Mouse (Mus musculus) C2C12 (cell line): ENCODE measurements around the gene Abhd2. TPM values are rescaled to one million over a fixed set of nuclear protein-coding genes. Genes with fewer than 3 reads are reported as not detected.

Experiments
- H3K27me3 ChIP-seq: one replicate; pipeline ENCODE4 v1.6.1; 2011; ENCODE audit not compliant: control insufficient read depth, insufficient read depth, insufficient read length
- H3K36me3 ChIP-seq: one replicate; pipeline ENCODE4 v1.6.1; 2011; ENCODE audit not compliant: control insufficient read depth, insufficient read depth
- H3K4me3 ChIP-seq: one replicate; pipeline ENCODE4 v1.5.1; 2011; ENCODE audit warnings: mild to moderate bottlenecking, control low read depth; ENCODE audit not compliant: poor library complexity, insufficient read depth, severe bottlenecking
- H3K79me2 ChIP-seq: one replicate; pipeline ENCODE4 v1.6.1; 2011; ENCODE audit not compliant: control insufficient read depth, insufficient read depth
- H3K79me3 ChIP-seq: one replicate; pipeline ENCODE4 v1.6.1; 2011; ENCODE audit warnings: low read depth, control low read depth
- H3ac ChIP-seq: one replicate; pipeline ENCODE3; 2011; ENCODE audit warnings: low read depth; ENCODE audit not compliant: control insufficient read depth, insufficient read length
- CEBPB ChIP-seq: IDR thresholded peaks from one replicate; pipeline ENCODE4 v1.6.1; 2011; ENCODE audit warnings: low read depth, mild to moderate bottlenecking, control low read depth, moderate library complexity
- CTCF ChIP-seq: IDR thresholded peaks from one replicate; pipeline ENCODE4 v1.5.1; 2011; ENCODE audit not compliant: control insufficient read depth, insufficient read depth, insufficient read length
- FOSL1 ChIP-seq: IDR thresholded peaks from one replicate; pipeline ENCODE4 v1.8.0; 2011; ENCODE audit warnings: mild to moderate bottlenecking, low read length; ENCODE audit not compliant: poor library complexity, insufficient read depth, severe bottlenecking
- MAX ChIP-seq: IDR thresholded peaks from one replicate; pipeline ENCODE4 v1.6.1; 2011; ENCODE audit warnings: mild to moderate bottlenecking, control low read depth
- MYOD1 ChIP-seq: IDR thresholded peaks from one replicate; pipeline ENCODE4 v1.6.1; 2011; ENCODE audit warnings: low read depth; ENCODE audit not compliant: control insufficient read depth, insufficient read length
- MYOG ChIP-seq: IDR thresholded peaks from one replicate; pipeline ENCODE4 v1.6.1; 2011; ENCODE audit not compliant: control insufficient read depth, insufficient read length; ENCODE audit errors: extremely low read depth
- USF1 ChIP-seq: IDR thresholded peaks from one replicate; pipeline ENCODE4 v1.6.1; 2011; ENCODE audit warnings: low read depth, mild to moderate bottlenecking, control low read depth, moderate library complexity
- polyA plus RNA-seq: library from polyadenylated mRNA; unstranded; fragments of >200 nt; fragmentation: generic; extraction: Trizol; gene quantifications from one replicate; pipeline ENCODE4 v1.2.1, GENCODE M21; 2012; ENCODE audit warnings: missing spikeins

The Abhd2 gene
- polyA plus RNA-seq, 1 experiment: 28.3 TPM

DNA sequence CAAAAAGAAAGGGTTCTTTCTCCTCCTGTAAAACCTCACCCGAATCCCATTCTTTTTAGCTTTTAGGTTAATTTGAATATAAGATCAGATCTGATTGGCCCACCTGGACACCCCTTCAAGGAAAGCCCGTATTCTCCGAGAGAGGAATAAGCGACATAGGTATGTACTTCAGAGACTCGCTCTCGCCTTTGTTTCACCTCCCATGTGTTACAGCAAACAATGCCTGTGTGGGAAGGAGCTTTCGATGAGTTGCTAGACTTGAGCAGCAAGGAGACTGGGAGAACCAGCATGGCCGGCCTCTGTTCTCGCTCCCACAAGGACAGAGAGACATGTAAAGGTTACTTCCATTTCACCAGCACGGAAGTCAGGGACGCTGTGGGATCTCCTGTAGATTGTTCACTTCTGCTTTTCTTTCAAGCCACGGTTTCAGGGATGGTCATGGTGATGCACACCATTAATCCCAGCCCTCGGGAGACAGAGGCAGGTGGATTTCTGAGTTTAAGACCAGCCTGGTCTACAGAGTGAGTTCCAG is 21.5 kb downstream of the Abhd2 start:
- Histone ChIP-seq H3K4me3 (no peak overlapping the region), H3ac (no peak overlapping the region), H3K79me2 (peaks cover 70% of the 10 kb centered on the region), H3K79me3 (peaks cover 46% of the 10 kb centered on the region), H3K36me3 (peaks cover 34% of the 10 kb centered on the region), H3K27me3 (no peaks in the 10 kb centered on the region)
- TF ChIP-seq CTCF: no peak
- TF ChIP-seq USF1: no peak
- TF ChIP-seq MYOG: no peak
- no peak for TF ChIP-seq CEBPB
- TF ChIP-seq MAX: no peak
- no peak for TF ChIP-seq MYOD1
- TF ChIP-seq FOSL1: no peak

DNA sequence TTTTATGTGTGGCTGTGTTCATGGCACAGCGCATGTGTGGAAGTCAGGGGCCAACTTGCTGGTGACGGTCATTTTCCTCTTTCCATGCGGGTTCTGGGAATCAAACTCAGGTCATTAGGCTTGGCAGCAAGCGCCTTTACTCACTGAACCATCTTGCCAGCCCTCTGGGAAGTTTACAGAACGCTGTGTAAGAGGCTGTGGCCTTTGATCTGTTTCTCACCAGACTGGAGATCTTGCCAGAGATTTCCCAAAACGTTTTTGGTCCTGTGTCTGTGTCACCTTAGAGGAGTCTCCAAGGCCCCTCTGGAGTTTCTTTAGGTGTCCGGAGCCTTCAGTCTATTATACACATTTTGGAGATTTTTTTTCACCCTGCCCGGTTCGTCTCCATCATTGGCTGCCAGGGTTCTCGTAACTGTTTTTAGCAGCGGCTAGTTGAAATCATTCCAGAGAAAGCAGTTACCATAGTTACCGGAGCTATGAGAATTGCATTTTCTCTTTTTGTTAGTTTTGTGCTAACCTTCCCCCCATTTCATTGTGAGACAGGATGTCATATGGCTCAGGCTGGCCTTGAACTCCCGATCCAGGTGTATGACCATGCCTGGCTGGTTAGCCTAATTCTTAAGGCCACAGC is 22.3 kb downstream of the Abhd2 start:
- Histone ChIP-seq H3K79me3 (peaks cover 39% of the 10 kb centered on the region), H3K79me2 (peaks cover 70% of the 10 kb centered on the region), H3K27me3 (no peaks in the 10 kb centered on the region), H3K4me3 (no peak overlapping the region), H3ac (no peak overlapping the region), H3K36me3 (peaks cover 41% of the 10 kb centered on the region)
- no peak for TF ChIP-seq MYOG
- TF ChIP-seq MAX: no peak
- no peak for TF ChIP-seq CTCF
- TF ChIP-seq MYOD1: no peak
- TF ChIP-seq CEBPB: no peak
- TF ChIP-seq FOSL1: no peak
- TF ChIP-seq USF1: no peak

DNA sequence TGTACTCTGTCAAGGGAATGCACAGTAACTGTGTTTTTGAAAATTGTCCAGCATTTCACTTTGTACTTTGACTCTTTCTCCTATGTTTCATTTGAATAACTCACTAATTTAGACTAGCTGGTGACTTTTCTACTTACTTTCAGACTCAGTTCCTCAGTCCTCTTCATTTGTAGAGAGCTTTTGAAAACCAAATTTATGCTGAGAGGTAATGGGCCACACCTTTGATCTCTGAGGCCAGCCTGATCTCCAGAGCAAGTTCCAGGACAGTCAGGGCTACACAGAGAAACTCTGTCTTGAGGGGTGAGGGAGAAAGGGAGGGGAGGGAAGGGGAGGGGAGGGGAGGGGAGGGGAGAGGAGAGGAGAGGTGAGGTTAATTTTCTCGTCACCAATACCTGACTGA is 25.7 kb downstream of the Abhd2 start:
- Histone ChIP-seq H3K79me3 (peaks cover 23% of the 10 kb centered on the region), H3K4me3 (no peak overlapping the region), H3K36me3 (peaks cover 45% of the 10 kb centered on the region), H3K27me3 (no peaks in the 10 kb centered on the region), H3K79me2 (peaks cover 70% of the 10 kb centered on the region), H3ac (no peak overlapping the region)
- TF ChIP-seq CEBPB: no peak
- no peak for TF ChIP-seq MYOG
- TF ChIP-seq MYOD1: no peak
- TF ChIP-seq FOSL1: no peak
- no peak for TF ChIP-seq CTCF
- no peak for TF ChIP-seq USF1
- no peak for TF ChIP-seq MAX

DNA sequence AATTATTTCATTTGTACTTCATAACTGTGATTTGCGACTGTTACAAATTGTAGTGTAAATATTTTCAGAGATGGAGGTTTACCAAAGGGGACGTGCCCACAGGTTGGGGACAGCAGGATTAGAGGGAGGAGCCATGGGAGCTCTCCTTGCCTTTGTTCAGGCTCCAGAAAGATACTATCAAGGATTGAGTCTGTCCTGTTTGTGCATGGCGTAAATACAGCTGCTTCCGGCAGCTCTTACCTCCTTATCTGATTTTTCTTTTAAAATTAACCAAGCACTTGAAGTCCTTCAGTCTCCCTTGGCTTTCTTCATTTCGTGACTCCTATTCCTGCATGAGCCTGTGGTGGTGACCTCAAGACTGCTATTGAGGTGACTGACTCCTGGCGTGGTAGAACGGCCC is 26.5 kb downstream of the Abhd2 start:
- Histone ChIP-seq H3ac (no peak overlapping the region), H3K4me3 (no peak overlapping the region), H3K79me2 (peaks cover 70% of the 10 kb centered on the region), H3K79me3 (peaks cover 15% of the 10 kb centered on the region), H3K27me3 (no peaks in the 10 kb centered on the region), H3K36me3 (peaks cover 41% of the 10 kb centered on the region)
- TF ChIP-seq MYOG: no peak
- TF ChIP-seq CEBPB: no peak
- no peak for TF ChIP-seq MYOD1
- TF ChIP-seq MAX: no peak
- no peak for TF ChIP-seq CTCF
- TF ChIP-seq FOSL1: no peak
- no peak for TF ChIP-seq USF1

DNA sequence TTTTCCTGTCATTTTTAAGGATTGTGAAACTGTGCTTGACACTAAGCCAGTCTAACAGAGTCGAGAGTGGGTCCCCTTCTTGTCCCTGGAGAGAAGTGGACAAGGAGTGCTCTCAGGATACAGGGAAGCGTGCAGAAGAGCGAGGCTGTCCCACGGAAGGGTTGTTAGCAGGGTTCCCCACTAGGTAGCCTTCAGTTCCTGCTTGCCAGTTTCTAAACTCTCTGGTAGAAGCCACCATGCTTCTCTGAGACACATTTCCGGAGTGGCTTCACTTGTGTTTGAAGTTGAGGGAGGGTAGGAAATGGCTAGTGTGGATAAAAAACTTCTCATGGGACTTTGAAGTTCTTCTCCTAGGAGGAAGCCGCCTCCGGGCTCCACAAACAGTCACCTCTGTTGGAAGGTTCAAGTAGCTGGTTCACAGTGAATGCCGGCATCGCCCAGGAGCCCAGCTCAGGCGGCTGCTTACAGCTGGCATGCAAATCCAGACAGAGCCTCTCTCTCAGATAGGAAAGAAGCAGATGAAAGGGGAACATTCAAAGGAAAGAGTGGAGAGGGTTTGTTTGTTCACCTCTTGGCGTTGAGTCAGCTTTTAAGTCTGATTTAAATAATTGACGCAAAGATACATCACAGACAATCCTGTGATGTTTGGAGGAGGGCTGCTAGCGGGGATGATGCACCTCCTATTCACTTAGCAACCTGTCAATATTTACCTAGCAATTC is 27.6 kb downstream of the Abhd2 start:
- Histone ChIP-seq H3K27me3 (no peaks in the 10 kb centered on the region), H3ac (no peak overlapping the region), H3K79me3 (peaks cover 19% of the 10 kb centered on the region), H3K4me3 (no peak overlapping the region), H3K36me3 (peaks cover 33% of the 10 kb centered on the region), H3K79me2 (peaks cover 70% of the 10 kb centered on the region)
- TF ChIP-seq FOSL1 (no peak), CTCF (no peak), CEBPB (no peak), MAX (no peak), MYOG (no peak), USF1 (no peak), MYOD1 (no peak)

DNA sequence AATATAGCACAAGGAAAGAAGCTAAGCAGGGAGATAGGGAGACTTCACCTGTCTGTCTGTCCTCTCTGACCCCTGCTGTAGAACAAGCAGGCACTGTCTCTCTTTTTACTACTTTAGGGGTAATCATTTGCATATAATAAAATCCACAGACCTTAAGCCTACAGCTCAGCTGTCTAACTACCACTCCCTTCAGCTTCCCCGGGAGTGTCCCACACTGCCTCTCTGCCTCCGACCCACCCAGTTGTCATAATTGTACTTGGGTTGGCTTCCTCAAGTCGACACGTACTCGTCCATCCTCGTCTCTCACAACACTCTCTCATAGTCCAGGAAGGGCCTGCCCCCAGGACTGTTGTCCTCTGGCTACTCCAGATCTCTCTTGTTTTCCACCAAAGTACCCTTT is 29.1 kb downstream of the Abhd2 start:
- peaks cover 29% of the 10 kb centered on the region for H3K36me3 ChIP-seq
- H3K79me3 ChIP-seq: peaks cover 31% of the 10 kb centered on the region
- H3K27me3 ChIP-seq: no peaks in the 10 kb centered on the region
- TF ChIP-seq MAX: no peak
- TF ChIP-seq MYOD1: no peak
- TF ChIP-seq CTCF: no peak
- TF ChIP-seq FOSL1: no peak
- TF ChIP-seq MYOG: no peak
- no peak for TF ChIP-seq USF1
- no peak for TF ChIP-seq CEBPB
- no peak overlapping the region for H3K4me3 ChIP-seq
- peaks cover 84% of the 10 kb centered on the region for H3K79me2 ChIP-seq
- H3ac ChIP-seq: no peak overlapping the region
